In the genomic region with DNA sequence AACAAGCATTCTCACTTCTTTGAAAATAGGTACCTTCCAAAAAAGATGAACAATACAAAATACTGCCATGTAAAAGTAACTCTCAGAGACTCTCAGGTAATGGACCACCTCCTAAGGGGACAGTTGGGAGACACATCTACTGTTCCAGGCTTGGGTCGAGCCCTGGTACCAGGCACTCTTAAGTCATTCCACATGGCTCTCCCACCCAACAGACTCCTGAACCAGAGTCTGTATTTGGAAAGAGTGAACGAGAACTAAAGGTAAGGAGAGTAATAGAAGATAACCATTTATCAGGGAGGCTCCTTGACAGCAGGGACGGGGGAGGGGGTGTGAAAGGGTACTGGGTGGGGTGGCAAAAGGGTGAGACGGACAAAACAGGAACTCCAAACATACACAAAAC, we compare ENCODE assay signal across 8 mouse cellular contexts. TPM values are rescaled to one million over a fixed set of nuclear protein-coding genes. Genes with fewer than 3 reads are reported as not detected.
DNase-seq lines count a peak whose midpoint lies in the region; ATAC-seq lines count a peak whose summit lies in the region.

No protein-coding gene starts in this region.

- peaks cover 65% of the 10 kb centered on the region for H3K27me3 ChIP-seq in kidney, embryonic 15.5 days
- H3K27me3 ChIP-seq in embryonic facial prominence, embryonic 10.5 days (replicated peaks; ENCODE audit: low read depth, poor library complexity, severe bottlenecking): peaks cover 87% of the 10 kb centered on the region
- peaks cover 65% of the 10 kb centered on the region for H3K27me3 ChIP-seq in hindbrain, embryonic 13.5 days
- peaks cover 21% of the 10 kb centered on the region; the same call in 1 of the 2 replicates for H3K27me3 ChIP-seq in midbrain, embryonic 15.5 days (replicated peaks)

- H3K4me2 ChIP-seq in kidney, embryonic 15.5 days: peak overlapping the region; percentile 100
- peak overlapping the region; percentile 99 for H3K4me2 ChIP-seq in hindbrain, embryonic 13.5 days
- H3K4me2 ChIP-seq in midbrain, embryonic 15.5 days: peak overlapping the region; percentile 99

- H3K4me1 ChIP-seq in kidney, embryonic 15.5 days: peaks cover 49% of the 10 kb centered on the region
- H3K4me1 ChIP-seq in embryonic facial prominence, embryonic 10.5 days: peaks cover 55% of the 10 kb centered on the region
- peaks cover 47% of the 10 kb centered on the region for H3K4me1 ChIP-seq in hindbrain, embryonic 13.5 days (replicated peaks)
- peaks cover 46% of the 10 kb centered on the region for H3K4me1 ChIP-seq in midbrain, embryonic 15.5 days

- no peaks in the 10 kb centered on the region for H3K36me3 ChIP-seq in kidney, embryonic 15.5 days
- no peaks in the 10 kb centered on the region for H3K36me3 ChIP-seq in embryonic facial prominence, embryonic 10.5 days (replicated peaks)
- H3K36me3 ChIP-seq in hindbrain, embryonic 13.5 days: no peaks in the 10 kb centered on the region
- H3K36me3 ChIP-seq in midbrain, embryonic 15.5 days (replicated peaks): no peaks in the 10 kb centered on the region

- H3K9me3 ChIP-seq in kidney, embryonic 15.5 days (replicated peaks): no peaks in the 10 kb centered on the region
- no peaks in the 10 kb centered on the region for H3K9me3 ChIP-seq in embryonic facial prominence, embryonic 10.5 days
- H3K9me3 ChIP-seq in hindbrain, embryonic 13.5 days: no peaks in the 10 kb centered on the region
- no peaks in the 10 kb centered on the region for H3K9me3 ChIP-seq in midbrain, embryonic 15.5 days

- intact Hi-C loops in left cerebral cortex, postnatal 25 days (cut with DNase I): loop anchor here (10.0 kb wide), 1 partner anchor 712 kb away; a partner anchor contains a TSS

- no peak overlapping the region; the same call in 1 of the 2 replicates for H3K9ac ChIP-seq in kidney, embryonic 15.5 days
- H3K9ac ChIP-seq in hindbrain, embryonic 13.5 days: peak overlapping the region; percentile 81
- H3K9ac ChIP-seq in midbrain, embryonic 15.5 days: peak overlapping the region; percentile 71

- peak overlapping the region; percentile 56 for H3K4me3 ChIP-seq in kidney, embryonic 15.5 days (replicated peaks)
- peak overlapping the region; percentile 74 for H3K4me3 ChIP-seq in embryonic facial prominence, embryonic 10.5 days
- peak overlapping the region; percentile 68 for H3K4me3 ChIP-seq in hindbrain, embryonic 13.5 days
- peak overlapping the region; percentile 58 for H3K4me3 ChIP-seq in midbrain, embryonic 15.5 days

- DNase-seq in kidney, postnatal 10 days: no peak
- DNase-seq in embryonic facial prominence, embryonic 10.5 days (ENCODE audit: low spot score): peak; percentile 17
- DNase-seq in embryo, embryonic 11 days: no peak
- no peak for DNase-seq in urinary bladder, postnatal 10 days (ENCODE audit: low spot score)
- no peak for DNase-seq in left cerebral cortex, postnatal 25 days (ENCODE audit: low spot score in 2 of 2)

- no peak for ATAC-seq in kidney, embryonic 15.5 days (replicated peaks; ENCODE audit: low FRiP score)
- no peak for ATAC-seq in hindbrain, embryonic 13.5 days (ENCODE audit: low FRiP score)
- no peak for ATAC-seq in midbrain, embryonic 15.5 days (replicated peaks)

- no peak overlapping the region for H3K27ac ChIP-seq in kidney, embryonic 15.5 days
- no peak overlapping the region for H3K27ac ChIP-seq in embryonic facial prominence, embryonic 10.5 days (replicated peaks)
- no peak overlapping the region for H3K27ac ChIP-seq in hindbrain, embryonic 13.5 days
- H3K27ac ChIP-seq in midbrain, embryonic 15.5 days: no peak overlapping the region

- WGBS in kidney, embryonic 15.5 days: 27% methylated on average over 4 of the region's 4 CpGs
- WGBS in embryonic facial prominence, embryonic 10.5 days: 20% methylated on average over 4 of the region's 4 CpGs
- WGBS in hindbrain, embryonic 13.5 days: 20% methylated on average over 4 of the region's 4 CpGs
- 22% methylated on average over 4 of the region's 4 CpGs for WGBS in midbrain, embryonic 15.5 days

RNA-seq across cellular contexts. Expression of a gene that starts 3.0 kb away (rescaled TPM):
- polyA plus RNA-seq in kidney, embryonic 15.5 days (2015; fragmentation: Nextera tagmentation; extraction: Ambion mirVana): 0.96 and 1.5 TPM in 2 replicates
- polyA plus RNA-seq in embryonic facial prominence, embryonic 10.5 days (2016; fragmentation: Nextera tagmentation; extraction: Ambion mirVana): 0.93 and 1.8 TPM in 2 replicates
- polyA plus RNA-seq in hindbrain, embryonic 13.5 days (2015; fragmentation: Nextera tagmentation; extraction: Ambion mirVana): 4.0 and 4.1 TPM in 2 replicates
- 6.5 and 8.2 TPM in 2 replicates for polyA plus RNA-seq in midbrain, embryonic 15.5 days (2015; fragmentation: Nextera tagmentation; extraction: Ambion mirVana)
- 10 to 100 TPM; 20.6 to 30.6 TPM for total RNA-seq in left cerebral cortex, postnatal 25 days (2021)
